24 mouse cellular contexts compared by ENCODE assay signal in the genomic region with DNA sequence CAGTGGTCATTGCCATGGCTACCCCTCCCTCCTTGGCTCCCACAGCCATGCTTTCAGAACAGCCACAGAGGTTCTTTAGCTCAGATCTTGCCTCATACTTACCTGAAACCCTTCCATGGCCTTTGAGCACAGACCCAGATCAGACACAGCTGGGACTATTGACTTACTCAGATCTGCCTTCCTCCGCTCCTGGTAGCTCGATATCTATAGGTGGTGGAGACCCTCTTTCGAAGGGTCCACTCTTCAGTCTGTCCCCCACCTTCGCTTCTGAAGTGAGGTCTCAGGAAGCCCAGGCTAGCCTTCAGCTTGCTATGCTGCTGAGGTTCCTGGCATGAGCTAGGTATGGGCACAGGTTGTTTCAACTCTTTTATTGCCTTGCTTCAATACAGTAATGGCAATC. TPM values are rescaled to one million over a fixed set of nuclear protein-coding genes. Genes with fewer than 3 reads are reported as not detected.
"Had no signal": no experiment of that assay in that cellular context is flagged by ENCODE, and none has a peak within 500 bp of the region (broad histone marks: within the 10 kb centered on the region; RNA-seq: fewer than 3 reads in every experiment).

No protein-coding gene starts in this region.

- H3K4me2 ChIP-seq: lung, embryonic 14.5 days; midbrain, embryonic 15.5 days; neural tube, embryonic 13.5 days; stomach, embryonic 15.5 days had no signal

- H3K4me3 ChIP-seq: layer of hippocampus, adult 2 months; midbrain, embryonic 15.5 days; myocyte; neural tube, embryonic 13.5 days; stomach, embryonic 15.5 days had no signal

- H3K27me3 ChIP-seq: midbrain, embryonic 15.5 days; neural tube, embryonic 13.5 days; stomach, embryonic 15.5 days had no signal

- H3K9me3 ChIP-seq: midbrain, embryonic 15.5 days; neural tube, embryonic 13.5 days; stomach, embryonic 15.5 days had no signal

- H3K36me3 ChIP-seq: midbrain, embryonic 15.5 days; neural tube, embryonic 13.5 days; stomach, embryonic 15.5 days had no signal

- DNase-seq: kidney, adult 2 months; kidney, postnatal 25 days; layer of hippocampus, adult 9-11 months; liver, postnatal 0 days; lung, embryonic 14.5 days; retina, postnatal 1 day; right cerebral cortex, postnatal 25 days; spleen, adult 18-20 months; thymus, postnatal 25 days had no signal

- H3K27ac ChIP-seq: kidney, postnatal 0 days; liver, embryonic 14.5 days; macrophage; stomach, embryonic 15.5 days had no signal

- H3K4me1 ChIP-seq: stomach, embryonic 15.5 days had no signal

- ATAC-seq: liver, postnatal 0 days; lung, postnatal 0 days; midbrain, embryonic 15.5 days had no signal

- H3K9ac ChIP-seq: liver, embryonic 14.5 days; liver, postnatal 0 days; lung, embryonic 14.5 days; midbrain, embryonic 15.5 days; neural tube, embryonic 13.5 days; stomach, embryonic 15.5 days had no signal

RNA-seq across cellular contexts. Expression of a gene that starts 9.6 kb away (rescaled TPM):
- total RNA-seq: liver, adult 2 months; megakaryocyte, adult 5-6 weeks; monocyte, adult 5-6 weeks; neutrophil, adult 5-6 weeks had no signal
- polyA plus RNA-seq: kidney, embryonic 14.5 days; large intestine, adult 2 months; liver, adult 2 months; liver, embryonic 14.5 days; lung, embryonic 14.5 days; lung, postnatal 0 days; macrophage; myocyte; stomach, embryonic 15.5 days had no signal
